In genomic region chr19:26753266-26753872, GRCm38 (mm10) we compare ENCODE assay signal across 11 mouse cellular contexts.
DNase-seq lines count a peak whose midpoint lies in the region; ATAC-seq lines count a peak whose summit lies in the region.
"Had no signal": no experiment of that assay in that cellular context is flagged by ENCODE, and none has a peak within 500 bp of the region (broad histone marks: within the 10 kb centered on the region; RNA-seq: fewer than 3 reads in every experiment).

No protein-coding gene starts in this region.

- no peak overlapping the region for H3K4me2 ChIP-seq in kidney, embryonic 15.5 days

- H3K9me3 ChIP-seq in kidney, embryonic 15.5 days (replicated peaks): no peaks in the 10 kb centered on the region
- H3K9me3 ChIP-seq: megakaryocyte, embryonic 14.5 days had no signal

- peak overlapping the region; percentile 87 for H3K27ac ChIP-seq in kidney, embryonic 15.5 days

- H3K9ac ChIP-seq in kidney, embryonic 15.5 days: no peak overlapping the region

- H3K4me3 ChIP-seq in kidney, embryonic 15.5 days (replicated peaks): no peak overlapping the region
- H3K4me3 ChIP-seq: erythroblast, embryonic 14.5 days; megakaryocyte, embryonic 14.5 days had no signal

- peaks cover 8% of the 10 kb centered on the region for H3K36me3 ChIP-seq in kidney, embryonic 15.5 days

- no peak for ATAC-seq in kidney, embryonic 15.5 days (replicated peaks; ENCODE audit: low FRiP score)
- no peak for ATAC-seq in frontal cortex, adult (ENCODE audit: low TSS enrichment)

- H3K4me1 ChIP-seq in kidney, embryonic 15.5 days: peaks cover 39% of the 10 kb centered on the region

- H3K27me3 ChIP-seq in kidney, embryonic 15.5 days: no peaks in the 10 kb centered on the region
- H3K27me3 ChIP-seq: megakaryocyte, embryonic 14.5 days had no signal

- WGBS in kidney, embryonic 15.5 days: 47% methylated on average over 7 of the region's 7 CpGs

- DNase-seq in cerebellum, adult 18-20 months: peak; percentile 31 to 34
- DNase-seq in cerebellum, adult 11 months: no peak
- DNase-seq in kidney, postnatal 10 days: no peak
- DNase-seq in forelimb bud, embryonic 11.5 days (ENCODE audit: low read depth, low spot score): peak; percentile 34
- peak; percentile 51 for DNase-seq in naive thymus-derived CD4-positive, alpha-beta T cell, adult 2 months (ENCODE audit: low read depth)
- no peak for DNase-seq in ovary, postnatal 36 days (ENCODE audit: low spot score)
- DNase-seq: heart, postnatal 36 days had no signal

Comparison
In these comparisons a context has a peak if more than half of its experiments do, and no peak if none do; other contexts are left out.
1. DNase-seq: peak in cerebellum, adult 18-20 months (2 of 2), forelimb bud, embryonic 11.5 days (single experiment) and naive thymus-derived CD4-positive, alpha-beta T cell, adult 2 months (single experiment); none in cerebellum, adult 11 months (single experiment), kidney, postnatal 10 days (single experiment) and ovary, postnatal 36 days (single experiment).